Mouse (Mus musculus) lung, adult 2 months (tissue): ENCODE data around the gene Kcnip1.

Experiments
- CTCF ChIP-seq: fragments of 200-500 bp; IDR thresholded peaks from 2 replicates; pipeline ENCODE4 v1.5.1; 2011; ENCODE audit warnings: mild to moderate bottlenecking, low read length, control low read depth; ENCODE audit not compliant: insufficient read depth
- POLR2A ChIP-seq: fragments of 200-500 bp; IDR thresholded peaks from 2 replicates; pipeline ENCODE4 v1.6.1; 2011; ENCODE audit warnings: low read depth, mild to moderate bottlenecking, control low read depth, low read length, borderline replicate concordance; ENCODE audit errors: extremely low read depth

DNA sequence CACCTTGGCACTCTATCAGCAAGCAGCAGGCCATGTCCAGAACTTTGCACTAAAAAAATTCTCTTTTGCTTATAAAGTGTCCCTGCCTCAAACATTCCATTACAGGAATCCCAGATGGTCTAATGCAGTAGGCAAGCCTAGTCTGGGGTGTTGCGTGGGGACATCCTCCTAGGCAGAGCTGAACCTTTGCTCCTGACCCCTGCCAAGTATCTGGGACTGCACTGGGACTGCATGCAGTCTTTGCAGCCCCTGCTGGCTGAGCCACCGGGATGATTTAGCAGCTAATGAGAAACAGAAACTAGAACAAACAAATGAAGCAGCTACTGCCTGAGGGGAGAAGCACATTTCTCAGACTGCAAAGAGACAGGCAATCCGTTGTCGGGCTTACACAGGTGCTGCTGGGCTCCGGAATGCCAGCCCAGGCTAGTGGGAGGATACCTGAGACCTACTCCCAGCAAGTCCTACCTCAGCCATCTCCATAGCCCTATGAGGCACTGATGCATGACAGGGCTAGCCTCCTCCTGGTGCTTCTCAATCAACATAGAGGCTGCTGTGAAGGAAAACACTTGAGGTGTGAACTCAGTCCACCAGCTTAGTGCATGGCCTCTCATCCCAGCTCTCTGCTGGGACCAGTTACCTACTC is 174.0 kb downstream of the Kcnip1 start:
- TF ChIP-seq CTCF: no peak
- TF ChIP-seq POLR2A: no peak
